Mouse (Mus musculus) embryo, embryonic 10 days (tissue): ENCODE data around the gene Sepsecs.
"Not testable (repeated sequence)": the region's sequence is repeated elsewhere in the genome, so short reads cannot be mapped to it uniquely, and the experiment has no call there.

ENCODE experiments used
- DNase-seq: peaks from one replicate; pipeline ENCODE4 v3.0.0-alpha.2; 2015; ENCODE audit warnings: low spot score

Gene Sepsecs

GRCm38 (mm10) chr5:52669426-52670191 lies at the start of gene Sepsecs:
Gene Sepsecs (minus strand): TSS chr5:52669708.
- DNase-seq, result peak; percentile 96

- DNase-seq, result no peak
Measured at GRCm38 (mm10) chr5:52716742-52717448, 47.4 kb upstream of the Sepsecs start.

GRCm38 (mm10) chr5:52712704-52713103 lies 43.2 kb upstream of the Sepsecs start:
- no peak for DNase-seq

GRCm38 (mm10) chr5:52704562-52704961 lies 35.1 kb upstream of the Sepsecs start:
- DNase-seq, result no peak

GRCm38 (mm10) chr5:52697882-52698440 lies 28.5 kb upstream of the Sepsecs start:
- DNase-seq, result not testable (repeated sequence)

GRCm38 (mm10) chr5:52697291-52697690 lies 27.8 kb upstream of the Sepsecs start:
- DNase-seq, result no peak

- DNase-seq, result no peak
Measured at GRCm38 (mm10) chr5:52687741-52688455, 18.4 kb upstream of the Sepsecs start.

GRCm38 (mm10) chr5:52681111-52681510 lies 11.6 kb upstream of the Sepsecs start:
- peak; percentile 41 for DNase-seq

- DNase-seq, result no peak
Measured at GRCm38 (mm10) chr5:52680191-52680590, 10.7 kb upstream of the Sepsecs start.

GRCm38 (mm10) chr5:52678498-52679070 lies 9.1 kb upstream of the Sepsecs start:
- no peak for DNase-seq

GRCm38 (mm10) chr5:52677126-52677525 lies 7.6 kb upstream of the Sepsecs start:
- no peak for DNase-seq

GRCm38 (mm10) chr5:52674384-52675069 lies 5.0 kb upstream of the Sepsecs start:
- DNase-seq, result peak; percentile 59

- DNase-seq, result no peak
Measured at GRCm38 (mm10) chr5:52673341-52673740, 3.8 kb upstream of the Sepsecs start.

GRCm38 (mm10) chr5:52670745-52671144 lies 1.2 kb upstream of the Sepsecs start:
- no peak for DNase-seq

GRCm38 (mm10) chr5:52666766-52667165 lies 2.7 kb downstream of the Sepsecs start:
- DNase-seq, result no peak

GRCm38 (mm10) chr5:52657957-52658356 lies 11.6 kb downstream of the Sepsecs start:
- DNase-seq, result no peak

- DNase-seq, result no peak
Measured at GRCm38 (mm10) chr5:52657336-52657735, 12.2 kb downstream of the Sepsecs start.

- DNase-seq, result no peak
Measured at GRCm38 (mm10) chr5:52655992-52656391, 13.5 kb downstream of the Sepsecs start.

- DNase-seq, result no peak
Measured at GRCm38 (mm10) chr5:52654961-52655360, 14.5 kb downstream of the Sepsecs start.

GRCm38 (mm10) chr5:52652606-52653005 lies 16.9 kb downstream of the Sepsecs start:
- no peak for DNase-seq

- no peak for DNase-seq
Measured at GRCm38 (mm10) chr5:52652086-52652485, 17.4 kb downstream of the Sepsecs start.
